ENCODE assay signal across 13 mouse cellular contexts in the genomic region with DNA sequence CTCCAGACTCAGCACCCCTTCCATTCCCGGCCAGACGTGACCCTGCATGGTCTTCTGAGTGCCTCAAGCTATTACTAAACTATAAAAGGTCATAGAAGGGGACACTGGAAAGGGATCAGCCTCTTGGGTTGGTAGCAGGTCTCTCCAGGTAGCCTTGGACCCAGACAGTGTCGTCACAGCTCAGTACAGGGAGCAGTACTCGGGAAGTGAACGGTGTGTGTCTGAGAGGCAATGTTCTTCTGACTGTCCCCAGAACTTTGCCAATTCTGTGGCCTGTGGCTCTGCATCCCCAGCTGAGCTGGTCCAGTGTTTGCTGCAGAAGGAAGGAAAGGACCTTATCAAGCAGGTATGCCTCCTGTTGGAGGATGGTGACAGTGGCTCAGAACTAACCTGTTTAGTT. TPM values are rescaled to one million over a fixed set of nuclear protein-coding genes. Genes with fewer than 3 reads are reported as not detected.
"Had no signal": no experiment of that assay in that cellular context is flagged by ENCODE, and none has a peak within 500 bp of the region (broad histone marks: within the 10 kb centered on the region; RNA-seq: fewer than 3 reads in every experiment).

No protein-coding gene starts in this region.

RNA-seq across cellular contexts. Expression of a gene that starts 4.6 kb away (rescaled TPM):
- total RNA-seq: neutrophil, adult 5-6 weeks had no signal
- polyA plus RNA-seq: neural tube, embryonic 13.5 days; neural tube, embryonic 14.5 days; neural tube, embryonic 15.5 days; spleen, adult 2 months; stomach, embryonic 14.5 days; stomach, embryonic 15.5 days; stomach, embryonic 16.5 days; stomach, postnatal 0 days; thymus, postnatal 0 days; urinary bladder, adult 2 months had no signal

RNA-seq across cellular contexts. Expression of a gene that starts 39.8 kb away (rescaled TPM):
- total RNA-seq: neutrophil, adult 5-6 weeks had no signal
- polyA plus RNA-seq: neural tube, embryonic 13.5 days; neural tube, embryonic 14.5 days; neural tube, embryonic 15.5 days; spleen, adult 2 months; stomach, embryonic 14.5 days; stomach, embryonic 15.5 days; stomach, embryonic 16.5 days; urinary bladder, adult 2 months had no signal

RNA-seq across cellular contexts. Expression of a gene that starts 43.4 kb away (rescaled TPM):
- total RNA-seq: neutrophil, adult 5-6 weeks had no signal
- polyA plus RNA-seq: neural tube, embryonic 13.5 days; small intestine, adult 2 months; spleen, adult 2 months; stomach, embryonic 14.5 days; stomach, embryonic 15.5 days; stomach, embryonic 16.5 days; stomach, postnatal 0 days; thymus, adult 2 months; urinary bladder, adult 2 months had no signal
